Mouse (Mus musculus) liver, embryonic 16.5 days (tissue): ENCODE measurements around the gene Rpgrip1l. TPM values are rescaled to one million over a fixed set of nuclear protein-coding genes. Genes with fewer than 3 reads are reported as not detected.

Experiments
- ATAC-seq: fragments of 200-750 bp; cut with Nextera tagmentation; 2 replicates; pipeline ENCODE4 v1.8.0; 2017; ENCODE audit warnings: low read depth, mild to moderate bottlenecking, moderate number of reproducible peaks, moderate library complexity
- H3K27ac ChIP-seq: fragments of 300-500 bp; sonication (generic); 2 replicates; pipeline ENCODE4 v1.5.1; 2014; ENCODE audit warnings: mild to moderate bottlenecking, low read length
- H3K27me3 ChIP-seq: fragments of 300-500 bp; sonication (generic); 2 replicates; pipeline ENCODE4 v1.6.1; 2014; ENCODE audit warnings: low read depth, low read length, mixed read lengths; ENCODE audit not compliant: control insufficient read depth, insufficient read depth
- H3K36me3 ChIP-seq: fragments of 300-500 bp; sonication (generic); 2 replicates; pipeline ENCODE4 v1.6.1; 2014; ENCODE audit warnings: mild to moderate bottlenecking; ENCODE audit not compliant: control insufficient read depth, insufficient read depth
- H3K4me1 ChIP-seq: fragments of 300-500 bp; sonication (generic); 2 replicates; pipeline ENCODE4 v1.6.1; 2014; ENCODE audit warnings: low read depth, low read length, mixed read lengths; ENCODE audit not compliant: control insufficient read depth
- H3K4me2 ChIP-seq: fragments of 300-500 bp; sonication (generic); 2 replicates; pipeline ENCODE4 v1.6.1; 2014; ENCODE audit warnings: low read depth, low read length, mixed read lengths
- H3K4me3 ChIP-seq: fragments of 300-500 bp; sonication (generic); 2 replicates; pipeline ENCODE4 v1.5.1; 2014; ENCODE audit warnings: low read depth, mild to moderate bottlenecking, low read length
- H3K9ac ChIP-seq: fragments of 300-500 bp; sonication (generic); 2 replicates; pipeline ENCODE4 v1.6.1; 2014; ENCODE audit warnings: low read depth, low read length
- H3K9me3 ChIP-seq: fragments of 300-500 bp; sonication (generic); replicated peaks from 2 replicates; pipeline ENCODE4 v1.6.1; 2016; ENCODE audit warnings: low read length; ENCODE audit not compliant: control insufficient read depth
- WGBS: fragments of 180-500 bp; shearing (Covaris S2); extraction: QIAGEN DNeasy Blood & Tissue Kit; methylation state at CpG from one replicate; pipeline ENCODE4 v1.1.7; 2014; ENCODE audit not compliant: insufficient replicate concordance; 5-methylcytosine and 5-hydroxymethylcytosine counted together
- polyA plus RNA-seq: library from polyadenylated mRNA; unstranded; fragments of >200 nt; fragmentation: Nextera tagmentation; extraction: Ambion mirVana; gene quantifications from 2 replicates; pipeline ENCODE4 v1.2.1, GENCODE M21; 2015

Rpgrip1l gene
- 1.7 and 2.0 TPM in 2 replicates for polyA plus RNA-seq

- Histone ChIP-seq H3K4me1 (peaks cover 6% of the 10 kb centered on the region), H3K36me3 (no peaks in the 10 kb centered on the region), H3K9me3 (no peaks in the 10 kb centered on the region), H3K4me3 (peak within 1 kb of the TSS; percentile 84), H3K27ac (peak within 1 kb of the TSS; percentile 59), H3K9ac (peak within 1 kb of the TSS; percentile 85), H3K4me2 (peak within 1 kb of the TSS; percentile 88), H3K27me3 (no peaks in the 10 kb centered on the region)
- peak; percentile 97 for ATAC-seq
- 1% methylated on average over 59 of the region's 59 CpGs for WGBS
Observed at GRCm38 (mm10) chr8:91312835-91313832, at the start of gene Rpgrip1l, which contains the start of gene Fto. Rpgrip1l (minus strand) TSS chr8:91313262. Fto (plus strand) TSS chr8:91313525.

DNA sequence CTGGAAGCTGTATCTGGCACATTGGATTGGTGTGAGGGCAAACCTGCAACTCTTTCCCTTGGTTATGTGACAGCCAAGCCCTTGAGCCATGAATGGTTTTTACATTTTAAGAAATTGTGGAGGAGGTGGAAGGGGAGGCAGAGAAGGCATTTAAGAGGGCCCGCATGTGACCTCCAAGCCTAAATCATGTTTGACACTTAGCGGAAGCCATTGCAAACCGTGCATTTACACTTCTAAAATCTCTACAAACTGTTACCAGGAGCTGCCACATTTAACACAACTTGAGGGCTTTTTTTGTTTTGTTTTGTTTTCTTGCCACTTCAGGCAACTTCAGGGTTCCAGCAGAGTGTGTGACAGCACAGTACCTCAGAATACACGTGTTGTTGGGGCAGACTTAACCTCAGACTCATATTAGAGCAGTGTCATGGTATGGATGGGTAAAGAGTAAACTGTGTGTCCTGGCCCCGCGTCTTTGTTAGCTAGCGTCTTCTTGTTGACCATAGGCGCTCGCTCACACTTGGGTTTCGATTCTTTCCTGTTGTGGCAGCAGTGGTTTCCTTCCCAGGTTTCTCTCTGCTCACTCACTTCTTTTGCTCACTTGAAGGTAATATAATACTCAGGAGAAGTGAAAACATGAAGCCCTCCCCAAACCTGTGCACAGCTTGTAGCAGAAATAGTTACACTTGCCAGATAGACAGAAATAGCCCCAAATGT lies 47.7 kb upstream of the Rpgrip1l start:
- Histone ChIP-seq H3K36me3 (no peaks in the 10 kb centered on the region), H3K27ac (no peak overlapping the region), H3K9ac (no peak overlapping the region), H3K4me2 (no peak overlapping the region), H3K4me3 (no peak overlapping the region), H3K9me3 (no peaks in the 10 kb centered on the region), H3K4me1 (no peaks in the 10 kb centered on the region; the same call in 1 of the 2 replicates), H3K27me3 (no peaks in the 10 kb centered on the region)
- 38% methylated on average over 10 of the region's 10 CpGs for WGBS
- no peak for ATAC-seq

- Histone ChIP-seq H3K4me2 (no peak overlapping the region), H3K27ac (no peak overlapping the region), H3K9me3 (no peaks in the 10 kb centered on the region), H3K4me1 (no peaks in the 10 kb centered on the region; the same call in 1 of the 2 replicates), H3K36me3 (no peaks in the 10 kb centered on the region), H3K27me3 (no peaks in the 10 kb centered on the region), H3K9ac (no peak overlapping the region), H3K4me3 (no peak overlapping the region)
- 68% methylated on average over 9 of the region's 9 CpGs for WGBS
- ATAC-seq = no peak
Observed at GRCm38 (mm10) chr8:91359511-91359910, 46.4 kb upstream of the Rpgrip1l start.

DNA sequence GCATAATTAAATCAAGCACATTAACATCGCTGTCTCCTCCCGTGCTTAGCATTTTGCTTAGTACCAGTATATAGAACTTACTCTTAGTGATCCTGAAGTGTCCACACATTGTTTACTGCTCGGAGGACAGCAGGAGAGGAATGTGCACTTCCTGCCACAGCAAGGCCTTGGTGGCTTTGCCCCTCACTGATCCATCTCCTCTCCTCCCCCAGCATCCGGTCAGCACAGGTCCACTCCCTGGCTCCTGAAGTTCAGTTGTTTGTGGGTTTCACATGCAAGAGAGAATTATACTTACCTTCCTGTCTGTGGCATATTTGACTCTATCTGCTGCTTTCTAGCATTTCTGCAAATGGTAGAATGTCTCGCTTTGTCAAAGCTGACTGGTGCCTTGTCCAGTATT lies 45.0 kb upstream of the Rpgrip1l start:
- no peak overlapping the region for H3K9ac ChIP-seq
- H3K27me3 ChIP-seq = no peaks in the 10 kb centered on the region
- no peaks in the 10 kb centered on the region for H3K9me3 ChIP-seq
- 57% methylated on average over 5 of the region's 5 CpGs for WGBS
- ATAC-seq = no peak
- H3K36me3 ChIP-seq = no peaks in the 10 kb centered on the region
- H3K27ac ChIP-seq = no peak overlapping the region
- peaks cover 3% of the 10 kb centered on the region for H3K4me1 ChIP-seq
- no peak overlapping the region for H3K4me2 ChIP-seq
- no peak overlapping the region for H3K4me3 ChIP-seq

DNA sequence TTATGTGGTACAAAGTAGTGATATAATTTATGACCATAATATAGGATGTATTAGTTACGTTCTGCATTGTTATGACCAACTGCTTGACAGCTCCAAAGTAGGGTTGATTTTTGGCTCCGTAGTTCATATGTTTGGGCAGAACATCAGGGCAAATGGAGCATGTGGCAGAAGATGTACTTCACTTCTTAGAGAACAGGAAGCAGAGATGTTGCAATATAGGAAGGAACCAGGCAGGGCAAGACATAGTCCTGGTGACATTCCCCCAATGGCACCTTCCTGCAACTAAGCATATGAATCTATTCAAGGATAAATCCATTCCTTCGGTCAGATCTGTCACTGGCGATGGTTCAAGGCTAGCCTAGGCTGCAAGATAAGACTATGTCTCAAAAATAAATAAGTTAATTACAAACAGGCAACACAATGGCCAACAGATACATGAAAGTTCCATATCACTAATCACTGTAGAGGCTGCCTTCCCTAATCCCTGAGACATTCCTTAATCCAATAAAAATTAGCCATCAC lies 44.5 kb upstream of the Rpgrip1l start:
- Histone ChIP-seq H3K9ac (no peak overlapping the region), H3K36me3 (no peaks in the 10 kb centered on the region), H3K4me1 (peaks cover 5% of the 10 kb centered on the region), H3K27me3 (no peaks in the 10 kb centered on the region), H3K4me2 (no peak overlapping the region), H3K9me3 (no peaks in the 10 kb centered on the region), H3K27ac (no peak overlapping the region), H3K4me3 (no peak overlapping the region)
- ATAC-seq = no peak
- WGBS = 49% methylated on average over 4 of the region's 4 CpGs

DNA sequence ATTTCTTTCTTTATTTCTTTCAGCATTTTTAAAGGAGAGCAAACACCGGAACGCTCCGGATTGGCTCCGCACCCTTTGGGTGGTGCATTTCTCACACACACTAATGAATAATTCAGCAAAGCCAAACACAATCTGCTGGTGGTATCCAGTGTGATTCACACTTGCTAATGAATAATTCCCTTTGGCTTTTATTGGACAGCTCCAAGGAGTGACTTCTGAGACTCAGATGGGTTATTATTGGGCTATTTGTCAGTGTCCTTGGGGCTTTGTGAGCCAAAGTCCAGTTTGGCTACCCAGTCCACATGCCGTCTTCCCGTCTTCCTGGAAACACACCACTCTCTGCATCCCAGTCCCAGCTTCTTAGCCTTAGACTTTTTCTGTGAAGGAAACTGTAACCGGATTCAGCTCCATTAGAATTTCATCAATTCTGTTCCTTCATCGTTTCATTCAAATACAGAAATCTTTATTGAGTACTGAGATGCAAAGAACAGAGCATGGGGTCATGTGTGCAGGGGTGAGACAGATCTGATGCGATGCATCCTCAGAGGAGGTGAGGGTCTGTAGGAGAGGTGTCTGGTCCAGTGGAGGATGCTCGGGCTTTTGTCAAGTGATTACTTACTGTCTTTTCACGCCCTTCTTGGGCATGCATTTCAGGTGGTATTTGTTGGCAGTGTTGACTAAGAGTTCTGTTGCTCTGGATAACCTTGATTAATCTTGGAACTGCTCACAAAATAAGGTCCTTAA lies 43.1 kb upstream of the Rpgrip1l start:
- H3K36me3 ChIP-seq = no peaks in the 10 kb centered on the region

DNA sequence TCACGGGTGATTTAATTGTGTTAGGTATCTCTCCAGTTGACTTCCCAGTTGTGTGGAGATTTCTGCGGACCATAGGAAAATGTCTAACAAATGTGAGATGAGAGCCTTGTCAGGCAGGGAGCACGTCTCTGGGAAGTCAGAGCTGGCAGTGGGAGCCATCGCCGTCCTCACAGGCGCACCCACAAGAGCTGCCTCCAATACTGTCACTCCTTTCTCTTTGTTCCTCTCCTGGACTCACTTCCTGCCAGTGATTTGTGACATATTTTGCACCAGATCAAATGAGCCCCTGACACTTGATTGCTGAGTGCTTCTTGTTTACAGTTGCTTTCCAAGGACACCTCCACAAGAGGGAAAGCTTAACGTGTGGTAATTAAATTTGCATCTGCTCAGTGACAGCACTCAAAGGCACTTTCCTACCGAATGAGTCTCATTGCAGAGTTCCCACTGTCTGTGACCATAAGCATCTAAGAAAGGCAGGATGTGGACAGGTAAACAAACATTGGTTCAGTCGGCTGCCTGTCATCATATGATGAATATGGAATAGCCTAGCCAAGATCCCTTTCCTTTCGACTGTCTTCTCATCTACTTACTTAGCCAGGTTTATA lies 42.3 kb upstream of the Rpgrip1l start:
- no peak overlapping the region for H3K4me3 ChIP-seq
- H3K9ac ChIP-seq = no peak overlapping the region
- H3K4me2 ChIP-seq = no peak overlapping the region
- H3K9me3 ChIP-seq = no peaks in the 10 kb centered on the region
- no peak overlapping the region for H3K27ac ChIP-seq
- peaks cover 5% of the 10 kb centered on the region for H3K4me1 ChIP-seq
- ATAC-seq = no peak
- no peaks in the 10 kb centered on the region for H3K36me3 ChIP-seq
- H3K27me3 ChIP-seq = no peaks in the 10 kb centered on the region
- WGBS = 59% methylated on average over 10 of the region's 10 CpGs

More for the DNA sequence above, 43.1 kb upstream of the Rpgrip1l start:
- Histone ChIP-seq H3K9ac (no peak overlapping the region), H3K4me2 (no peak overlapping the region), H3K4me3 (no peak overlapping the region), H3K9me3 (no peaks in the 10 kb centered on the region), H3K27ac (no peak overlapping the region), H3K27me3 (no peaks in the 10 kb centered on the region), H3K4me1 (peaks cover 5% of the 10 kb centered on the region)
- no peak for ATAC-seq
- 77% methylated on average over 11 of the region's 11 CpGs for WGBS

GRCm38 (mm10) chr8:91353907-91354306 lies 40.8 kb upstream of the Rpgrip1l start:
- Histone ChIP-seq H3K4me1 (peaks cover 5% of the 10 kb centered on the region), H3K27me3 (no peaks in the 10 kb centered on the region), H3K9me3 (no peaks in the 10 kb centered on the region), H3K4me3 (no peak overlapping the region), H3K36me3 (no peaks in the 10 kb centered on the region), H3K9ac (no peak overlapping the region), H3K4me2 (no peak overlapping the region), H3K27ac (no peak overlapping the region)
- WGBS = 72% methylated on average over 4 of the region's 4 CpGs
- ATAC-seq = no peak
